Mouse (Mus musculus): ENCODE results near the gene Cyb561d2. TPM values are rescaled to one million over a fixed set of nuclear protein-coding genes. Genes with fewer than 3 reads are reported as not detected.

Gene Cyb561d2
- polyA plus RNA-seq, 1 experiment from 2014 or later = 18.9 TPM

DNA sequence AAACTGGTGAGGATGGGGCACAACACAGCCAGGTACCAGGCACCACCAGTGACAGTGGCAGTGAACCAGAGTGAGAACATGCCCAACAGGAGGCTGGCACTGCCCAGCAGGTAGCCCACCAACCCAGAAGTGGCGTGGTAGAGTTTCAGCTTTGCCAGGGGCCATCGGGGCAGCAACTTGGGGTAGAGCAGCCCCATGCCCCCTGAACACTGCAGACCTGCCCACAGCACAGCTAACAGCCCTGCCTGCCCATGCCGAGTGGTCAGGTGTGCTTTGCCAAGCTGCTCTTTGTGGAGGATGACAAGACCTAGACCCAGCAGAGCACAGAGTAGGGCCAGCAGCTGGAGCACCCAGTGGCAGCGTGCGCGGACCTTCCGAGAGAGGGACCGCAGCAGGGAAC is 2.1 kb downstream of the Cyb561d2 start:
- DNase-seq (ENCODE audit: low spot score, missing footprints) (no peak), ATAC-seq (ENCODE audit: low FRiP score) (no peak)
- H3K9me3 ChIP-seq (ENCODE audit: control insufficient read depth, low read length) = no peaks in the 10 kb centered on the region
- no peak overlapping the region for H3K9ac ChIP-seq (ENCODE audit: low read length)
- H3K27me3 ChIP-seq (ENCODE audit: control insufficient read depth, insufficient read depth, low read length) = no peaks in the 10 kb centered on the region
- peaks cover 34% of the 10 kb centered on the region for H3K4me1 ChIP-seq (ENCODE audit: control insufficient read depth, insufficient read depth, low read length)
- WGBS = 91% methylated on average over 8 of the region's 8 CpGs
- H3K4me3 ChIP-seq (ENCODE audit: low read depth, low read length) = no peak overlapping the region
- peaks cover 14% of the 10 kb centered on the region for H3K36me3 ChIP-seq (ENCODE audit: control insufficient read depth, insufficient read depth, low read length)
- H3K27ac ChIP-seq (ENCODE audit: low read depth, low read length) = no peak overlapping the region
- no peak overlapping the region for H3K4me2 ChIP-seq

DNA sequence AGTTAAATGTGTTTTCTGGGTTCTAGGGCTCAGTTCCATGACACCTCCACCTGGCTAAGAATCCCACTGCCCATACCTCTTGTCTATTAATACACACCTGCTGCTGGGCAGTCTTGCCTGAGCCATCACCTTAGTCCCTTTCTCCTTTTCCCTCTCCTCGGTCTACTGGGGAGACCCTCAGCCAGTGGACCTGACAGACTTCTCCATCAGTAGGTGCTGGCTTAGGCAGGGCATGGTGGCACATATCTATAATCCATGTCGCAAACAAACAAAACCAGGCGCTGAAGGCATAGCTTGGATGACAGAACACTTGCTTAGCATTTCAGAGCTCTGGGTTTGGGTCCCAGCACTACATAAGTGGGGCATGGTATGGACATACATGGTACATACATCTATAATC is 3.3 kb downstream of the Cyb561d2 start:
- H3K9me3 ChIP-seq (ENCODE audit: control insufficient read depth, low read length) = no peaks in the 10 kb centered on the region
- no peak for ATAC-seq (ENCODE audit: low FRiP score)
- H3K4me1 ChIP-seq (ENCODE audit: control insufficient read depth, insufficient read depth, low read length) = peaks cover 34% of the 10 kb centered on the region
- no peak overlapping the region for H3K27ac ChIP-seq (ENCODE audit: low read depth, low read length)
- H3K27me3 ChIP-seq (ENCODE audit: control insufficient read depth, insufficient read depth, low read length) = no peaks in the 10 kb centered on the region
- DNase-seq (ENCODE audit: low spot score, missing footprints) = no peak
- no peak overlapping the region for H3K4me2 ChIP-seq
- H3K9ac ChIP-seq (ENCODE audit: low read length) = no peak overlapping the region
- H3K36me3 ChIP-seq (ENCODE audit: control insufficient read depth, insufficient read depth, low read length) = peaks cover 5% of the 10 kb centered on the region; the same call in 1 of the 2 replicates
- WGBS = 97% methylated on average over 3 of the region's 3 CpGs
- H3K4me3 ChIP-seq (ENCODE audit: low read depth, low read length) = no peak overlapping the region

DNA sequence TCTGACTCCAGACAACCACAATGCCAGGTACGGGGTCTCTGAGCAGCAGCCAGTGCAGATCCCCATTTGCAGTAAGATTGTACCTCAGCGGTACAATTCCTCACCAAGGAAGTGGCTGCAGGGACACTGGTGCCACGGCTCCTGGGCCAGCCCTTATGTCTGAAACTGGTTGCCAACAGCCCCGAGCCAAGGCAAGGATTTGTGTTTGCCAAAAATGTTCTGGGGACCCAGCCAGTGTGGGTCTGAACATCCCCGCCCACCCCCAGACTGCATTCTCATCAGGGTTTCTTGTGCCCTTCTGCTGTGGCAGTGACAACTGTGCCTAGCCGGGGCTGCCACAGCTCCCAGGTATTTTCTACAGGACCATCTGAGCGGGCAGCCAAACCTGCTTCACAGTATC is 3.8 kb downstream of the Cyb561d2 start:
- Histone ChIP-seq H3K4me1 (ENCODE audit: control insufficient read depth, insufficient read depth, low read length) (peaks cover 34% of the 10 kb centered on the region), H3K4me2 (no peak overlapping the region), H3K4me3 (ENCODE audit: low read depth, low read length) (no peak overlapping the region), H3K9ac (ENCODE audit: low read length) (no peak overlapping the region), H3K27ac (ENCODE audit: low read depth, low read length) (no peak overlapping the region), H3K36me3 (ENCODE audit: control insufficient read depth, insufficient read depth, low read length) (peaks cover 5% of the 10 kb centered on the region; the same call in 1 of the 2 replicates), H3K9me3 (ENCODE audit: control insufficient read depth, low read length) (no peaks in the 10 kb centered on the region), H3K27me3 (ENCODE audit: control insufficient read depth, insufficient read depth, low read length) (no peaks in the 10 kb centered on the region)
- 97% methylated on average over 7 of the region's 7 CpGs for WGBS
- ATAC-seq (ENCODE audit: low FRiP score) (no peak), DNase-seq (ENCODE audit: low spot score, missing footprints) (no peak)

DNA sequence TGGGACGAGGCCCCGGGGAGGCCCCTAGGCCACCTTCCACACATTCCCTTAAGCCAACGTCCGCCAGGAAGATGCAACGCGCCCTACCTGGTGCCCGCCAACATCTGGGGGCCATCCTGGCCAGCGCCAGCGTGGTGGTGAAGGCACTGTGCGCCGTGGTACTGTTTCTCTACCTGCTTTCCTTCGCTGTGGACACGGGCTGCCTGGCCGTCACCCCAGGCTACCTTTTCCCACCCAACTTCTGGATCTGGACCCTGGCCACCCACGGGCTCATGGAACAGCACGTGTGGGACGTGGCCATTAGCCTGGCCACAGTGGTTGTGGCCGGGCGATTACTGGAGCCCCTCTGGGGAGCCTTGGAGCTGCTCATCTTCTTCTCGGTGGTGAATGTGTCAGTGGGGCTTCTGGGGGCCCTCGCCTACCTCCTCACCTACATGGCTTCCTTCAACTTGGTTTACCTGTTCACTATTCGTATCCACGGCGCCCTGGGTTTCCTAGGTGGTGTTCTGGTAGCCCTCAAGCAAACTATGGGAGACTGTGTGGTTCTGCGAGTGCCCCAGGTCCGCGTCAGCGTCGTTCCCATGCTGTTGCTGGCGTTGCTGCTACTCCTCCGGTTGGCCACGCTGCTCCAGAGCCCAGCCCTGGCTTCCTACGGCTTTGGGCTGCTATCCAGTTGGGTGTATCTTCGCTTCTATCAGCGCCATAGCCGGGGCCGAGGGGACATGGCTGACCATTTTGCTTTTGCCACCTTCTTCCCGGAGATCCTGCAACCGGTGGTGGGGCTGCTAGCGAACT is 7.4 kb downstream of the Cyb561d2 start:
- Histone ChIP-seq H3K27ac (ENCODE audit: low read depth, low read length) (no peak overlapping the region), H3K27me3 (ENCODE audit: control insufficient read depth, insufficient read depth, low read length) (no peaks in the 10 kb centered on the region), H3K4me2 (peak overlapping the region; percentile 92), H3K9me3 (ENCODE audit: control insufficient read depth, low read length) (no peaks in the 10 kb centered on the region), H3K9ac (ENCODE audit: low read length) (peak overlapping the region; percentile 75), H3K36me3 (ENCODE audit: control insufficient read depth, insufficient read depth, low read length) (peaks cover 5% of the 10 kb centered on the region; the same call in 1 of the 2 replicates), H3K4me3 (ENCODE audit: low read depth, low read length) (peak overlapping the region; percentile 65), H3K4me1 (ENCODE audit: control insufficient read depth, insufficient read depth, low read length) (peaks cover 23% of the 10 kb centered on the region)
- ATAC-seq (ENCODE audit: low FRiP score) = peak; percentile 43
- peak; percentile 86 for DNase-seq (ENCODE audit: low spot score, missing footprints)
- under 1% methylated on average over 40 of the region's 40 CpGs for WGBS

DNA sequence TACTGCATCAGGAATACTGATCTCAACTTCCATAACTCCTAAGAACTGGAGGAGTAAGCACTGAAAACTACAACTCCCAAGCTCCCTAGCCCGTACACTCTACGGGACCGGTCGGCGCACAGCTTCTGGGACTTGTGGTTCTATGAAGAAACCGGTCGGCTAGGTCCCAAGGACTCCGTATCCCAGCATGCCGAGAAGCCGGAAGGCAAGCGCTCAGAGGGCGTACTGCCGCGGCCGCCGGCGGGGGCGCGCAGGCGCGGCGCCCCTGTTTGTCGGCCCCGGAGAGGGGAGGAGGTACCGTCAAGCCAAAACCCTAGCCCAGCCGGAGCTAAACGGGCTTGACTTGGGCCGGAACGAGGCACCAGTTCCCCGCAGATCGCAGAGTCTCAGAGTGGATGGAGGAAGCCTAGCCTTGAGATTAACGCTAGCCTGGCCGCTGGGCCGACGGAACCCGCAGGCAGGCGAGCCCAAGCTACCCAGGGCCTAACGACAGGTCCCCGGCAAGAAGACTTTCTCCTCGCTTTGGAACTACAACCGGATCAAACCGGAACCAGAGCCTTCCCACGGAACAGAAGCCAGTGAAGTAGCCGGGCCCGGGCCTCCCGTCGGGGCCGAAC is 8.1 kb downstream of the Cyb561d2 start, which contains the start of gene Tmem115:
Gene Tmem115, plus strand, starts transcription at position 155 of the 617 bp plus-strand sequence.
- Histone ChIP-seq H3K9me3 (ENCODE audit: control insufficient read depth, low read length) (no peaks in the 10 kb centered on the region), H3K36me3 (ENCODE audit: control insufficient read depth, insufficient read depth, low read length) (peaks cover 5% of the 10 kb centered on the region; the same call in 1 of the 2 replicates), H3K4me1 (ENCODE audit: control insufficient read depth, insufficient read depth, low read length) (peaks cover 23% of the 10 kb centered on the region), H3K4me2 (peak within 1 kb of the TSS; percentile 92), H3K27ac (ENCODE audit: low read depth, low read length) (no peak within 1 kb of the TSS), H3K27me3 (ENCODE audit: control insufficient read depth, insufficient read depth, low read length) (no peaks in the 10 kb centered on the region), H3K4me3 (ENCODE audit: low read depth, low read length) (peak within 1 kb of the TSS; percentile 65), H3K9ac (ENCODE audit: low read length) (peak within 1 kb of the TSS; percentile 75)
- under 1% methylated on average over 48 of the region's 48 CpGs for WGBS
- ATAC-seq (ENCODE audit: low FRiP score) = peak; percentile 98
- peak; percentile 97 for DNase-seq (ENCODE audit: low spot score, missing footprints)

DNA sequence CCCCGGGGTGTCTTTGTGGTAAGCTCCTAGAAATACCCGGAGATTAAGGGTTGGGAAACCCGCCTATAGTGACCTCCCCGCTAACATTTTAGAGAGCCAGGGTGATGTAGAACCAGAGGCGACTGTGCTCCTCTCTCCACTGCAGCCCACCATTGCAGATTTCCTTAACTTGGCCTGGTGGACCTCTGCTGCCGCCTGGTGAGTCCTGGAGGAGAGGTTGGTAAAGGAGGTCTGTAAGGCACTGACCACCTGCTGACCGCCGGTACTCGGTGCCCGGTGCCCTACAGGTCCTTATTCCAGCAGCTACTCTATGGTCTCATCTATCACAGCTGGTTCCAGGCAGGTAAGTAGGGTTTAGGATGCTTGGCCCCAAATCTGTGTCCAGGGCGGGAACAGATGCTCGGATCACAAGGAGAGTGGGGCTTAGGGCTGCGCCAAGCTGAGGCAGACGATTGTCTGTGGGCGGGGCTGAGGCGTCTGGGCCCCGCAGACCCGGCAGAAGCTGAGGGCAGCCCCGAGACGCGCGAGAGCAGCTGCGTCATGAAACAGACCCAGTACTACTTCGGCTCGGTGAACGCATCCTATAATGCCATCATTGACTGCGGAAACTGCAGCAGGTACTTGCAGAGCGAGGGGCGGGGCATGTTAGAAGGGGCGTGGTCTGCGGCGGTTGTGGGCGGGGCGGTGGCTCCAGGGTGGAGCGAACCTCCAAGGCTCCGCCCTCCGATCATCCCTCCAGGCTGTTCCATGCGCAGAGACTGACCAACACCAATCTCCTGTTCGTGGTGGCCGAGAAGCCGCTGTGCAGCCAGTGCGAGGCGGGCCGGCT is 15.6 kb downstream of the Cyb561d2 start:
- Histone ChIP-seq H3K9ac (ENCODE audit: low read length) (peak overlapping the region; percentile 39; the same call in 1 of the 2 replicates), H3K27ac (ENCODE audit: low read depth, low read length) (no peak overlapping the region), H3K4me2 (peak overlapping the region; percentile 51), H3K9me3 (ENCODE audit: control insufficient read depth, low read length) (no peaks in the 10 kb centered on the region), H3K36me3 (ENCODE audit: control insufficient read depth, insufficient read depth, low read length) (no peaks in the 10 kb centered on the region), H3K4me1 (ENCODE audit: control insufficient read depth, insufficient read depth, low read length) (peaks cover 18% of the 10 kb centered on the region), H3K4me3 (ENCODE audit: low read depth, low read length) (peak overlapping the region; percentile 32), H3K27me3 (ENCODE audit: control insufficient read depth, insufficient read depth, low read length) (peaks cover 15% of the 10 kb centered on the region)
- WGBS = 5% methylated on average over 43 of the region's 44 CpGs
- peak; percentile 81 for ATAC-seq (ENCODE audit: low FRiP score)
- DNase-seq (ENCODE audit: low spot score, missing footprints) = peak; percentile 96

DNA sequence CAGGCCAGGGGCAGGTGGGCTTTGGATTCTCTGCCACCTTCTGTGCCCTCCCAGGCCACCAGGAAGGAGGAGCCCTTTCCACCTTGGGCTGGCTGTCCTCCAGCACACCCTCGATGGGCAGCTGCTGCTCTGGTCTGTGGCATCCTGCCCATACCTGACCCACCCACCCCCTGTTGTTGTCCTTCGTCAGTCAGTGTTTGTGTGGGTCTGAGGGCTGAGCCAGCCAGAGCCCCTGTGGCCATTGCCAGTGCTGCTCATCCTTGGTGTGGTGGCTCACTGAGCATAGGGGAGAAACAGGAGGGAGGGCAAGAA is 19.6 kb downstream of the Cyb561d2 start:
- 38% methylated on average over 2 of the region's 2 CpGs for WGBS
- Histone ChIP-seq H3K36me3 (ENCODE audit: control insufficient read depth, insufficient read depth, low read length) (no peaks in the 10 kb centered on the region), H3K4me1 (ENCODE audit: control insufficient read depth, insufficient read depth, low read length) (peaks cover 17% of the 10 kb centered on the region), H3K4me2 (peak overlapping the region; percentile 16; the same call in 1 of the 2 replicates), H3K27me3 (ENCODE audit: control insufficient read depth, insufficient read depth, low read length) (peaks cover 10% of the 10 kb centered on the region), H3K9me3 (ENCODE audit: control insufficient read depth, low read length) (no peaks in the 10 kb centered on the region), H3K27ac (ENCODE audit: low read depth, low read length) (no peak overlapping the region), H3K4me3 (ENCODE audit: low read depth, low read length) (no peak overlapping the region), H3K9ac (ENCODE audit: low read length) (peak overlapping the region; percentile 40; the same call in 1 of the 2 replicates)
- no peak for DNase-seq (ENCODE audit: low spot score, missing footprints)
- ATAC-seq (ENCODE audit: low FRiP score) = 0 out of 2 replicates have a peak, but pooled peaks have one; percentile 12

DNA sequence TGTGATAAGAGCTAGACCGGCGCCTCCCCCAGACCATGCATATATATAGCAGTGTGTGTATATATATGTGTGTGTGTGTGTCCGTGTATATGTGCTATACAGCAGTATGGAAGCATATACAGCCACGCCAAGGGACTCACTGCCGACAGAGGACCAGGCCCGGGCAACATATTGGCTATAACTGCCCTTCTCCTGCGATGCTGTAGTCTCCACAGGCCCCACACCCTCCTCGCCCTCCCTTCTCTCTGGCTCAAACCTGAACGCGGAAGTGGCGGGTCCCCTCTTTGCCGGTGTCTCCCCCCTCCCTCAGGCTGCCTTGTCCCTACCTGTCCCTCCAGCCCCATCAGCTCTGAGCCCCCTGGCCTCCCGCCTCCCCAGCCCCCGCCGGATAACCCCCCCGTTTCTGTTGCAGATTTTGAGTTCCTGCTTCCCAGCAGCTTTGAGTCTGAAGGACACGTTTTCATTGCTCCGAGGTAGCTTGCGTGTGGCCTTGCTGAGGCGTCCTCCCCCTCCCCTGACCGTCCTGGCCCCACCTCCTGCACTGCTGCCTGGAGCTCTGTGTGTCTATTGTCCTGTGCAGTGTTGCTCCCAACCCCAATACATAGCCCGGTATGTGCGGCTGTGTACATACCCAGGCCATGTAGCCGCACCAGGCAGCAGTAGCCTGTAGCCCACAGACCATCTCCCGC is 20.1 kb downstream of the Cyb561d2 start:
- H3K9ac ChIP-seq (ENCODE audit: low read length) = peak overlapping the region; percentile 40; the same call in 1 of the 2 replicates
- WGBS = 25% methylated on average over 21 of the region's 25 CpGs
- no peaks in the 10 kb centered on the region for H3K9me3 ChIP-seq (ENCODE audit: control insufficient read depth, low read length)
- peaks cover 5% of the 10 kb centered on the region; the same call in 1 of the 2 replicates for H3K27me3 ChIP-seq (ENCODE audit: control insufficient read depth, insufficient read depth, low read length)
- H3K4me2 ChIP-seq = peak overlapping the region; percentile 16; the same call in 1 of the 2 replicates
- no peak overlapping the region for H3K4me3 ChIP-seq (ENCODE audit: low read depth, low read length)
- peak; percentile 88 for DNase-seq (ENCODE audit: low spot score, missing footprints)
- peak; percentile 28; the same call in 1 of the 2 replicates for ATAC-seq (ENCODE audit: low FRiP score)
- H3K4me1 ChIP-seq (ENCODE audit: control insufficient read depth, insufficient read depth, low read length) = peaks cover 12% of the 10 kb centered on the region
- no peak overlapping the region for H3K27ac ChIP-seq (ENCODE audit: low read depth, low read length)
- no peaks in the 10 kb centered on the region for H3K36me3 ChIP-seq (ENCODE audit: control insufficient read depth, insufficient read depth, low read length)

All from midbrain, embryonic 11.5 days (tissue).